Mouse (Mus musculus): Measurements from ENCODE around the gene Slc25a10.

- TF ChIP-seq GATA1 (IDR thresholded peaks at IDR 0.05; ENCODE audit: borderline replicate concordance, low read length) (no peak), FLI1 (IDR thresholded peaks at IDR 0.05; ENCODE audit: low read length) (no peak)
These were observed 26.9 kb downstream of the Slc25a10 start for GRCm38 (mm10) chr11:120518558-120518957.
